Mouse (Mus musculus): ENCODE measurements around the gene Plppr3.
A peak's percentile ranks its signal among the peaks of the same experiment; 100 is the strongest.

Gene Plppr3

GRCm38 (mm10) chr10:79865801-79866295, 8.6 kb downstream of the Plppr3 start:
- no peak for ATAC-seq (ENCODE audit: low TSS enrichment)

GRCm38 (mm10) chr10:79865189-79865601, 9.2 kb downstream of the Plppr3 start:
- ATAC-seq (ENCODE audit: low TSS enrichment) = no peak

- ATAC-seq (ENCODE audit: low TSS enrichment) = peak; percentile 66; the same call in 1 of the 2 replicates
Observed at GRCm38 (mm10) chr10:79864351-79865188, 9.9 kb downstream of the Plppr3 start.

GRCm38 (mm10) chr10:79862925-79863324, 11.5 kb downstream of the Plppr3 start:
- ATAC-seq (ENCODE audit: low TSS enrichment) = no peak

- ATAC-seq (ENCODE audit: low TSS enrichment) = no peak
Observed at GRCm38 (mm10) chr10:79862049-79862788, 12.2 kb downstream of the Plppr3 start.

- ATAC-seq (ENCODE audit: low TSS enrichment) = no peak
Observed at GRCm38 (mm10) chr10:79861230-79862048, 13.0 kb downstream of the Plppr3 start.

GRCm38 (mm10) chr10:79860079-79860911, 14.1 kb downstream of the Plppr3 start:
- no peak for ATAC-seq (ENCODE audit: low TSS enrichment)

- ATAC-seq (ENCODE audit: low TSS enrichment) = no peak
Observed at GRCm38 (mm10) chr10:79859116-79859515, 15.3 kb downstream of the Plppr3 start.

GRCm38 (mm10) chr10:79858416-79859074, 15.9 kb downstream of the Plppr3 start:
- no peak for ATAC-seq (ENCODE audit: low TSS enrichment)

- no peak for ATAC-seq (ENCODE audit: low TSS enrichment)
Observed at GRCm38 (mm10) chr10:79857894-79858293, 16.5 kb downstream of the Plppr3 start.

- ATAC-seq (ENCODE audit: low TSS enrichment) = no peak
Observed at GRCm38 (mm10) chr10:79857452-79857811, 17.0 kb downstream of the Plppr3 start.

GRCm38 (mm10) chr10:79856704-79857451, 17.6 kb downstream of the Plppr3 start:
- no peak for ATAC-seq (ENCODE audit: low TSS enrichment)

- ATAC-seq (ENCODE audit: low TSS enrichment) = no peak
Observed at GRCm38 (mm10) chr10:79856280-79856679, 18.2 kb downstream of the Plppr3 start.

GRCm38 (mm10) chr10:79855558-79856184, 18.8 kb downstream of the Plppr3 start:
- ATAC-seq (ENCODE audit: low TSS enrichment) = no peak

GRCm38 (mm10) chr10:79854801-79855541, 19.5 kb downstream of the Plppr3 start:
- peak; percentile 2; the same call in 1 of the 2 replicates for ATAC-seq (ENCODE audit: low TSS enrichment)

GRCm38 (mm10) chr10:79853860-79854795, 20.3 kb downstream of the Plppr3 start, which contains the start of gene Ptbp1:
TSS of gene Ptbp1 (plus strand) at chr10:79854427.
- peak; percentile 86 for ATAC-seq (ENCODE audit: low TSS enrichment)

GRCm38 (mm10) chr10:79853392-79853791, 21.0 kb downstream of the Plppr3 start:
- ATAC-seq (ENCODE audit: low TSS enrichment) = 0 out of 2 replicates have a peak, but pooled peaks have one; percentile 2

Data from frontal cortex, adult (tissue).